Mouse (Mus musculus) midbrain, embryonic 14.5 days (tissue): ENCODE data around the gene Cdc42se2. TPM values are rescaled to one million over a fixed set of nuclear protein-coding genes. Genes with fewer than 3 reads are reported as not detected.

Experiments
- ATAC-seq: fragments of 200-750 bp; cut with Nextera tagmentation; 2 replicates; pipeline ENCODE4 v1.8.0; 2017; ENCODE audit warnings: moderate number of reproducible peaks, moderate library complexity; ENCODE audit not compliant: low FRiP score, low TSS enrichment
- DNase-seq: peaks from one replicate; pipeline ENCODE4 v3.0.0-alpha.2; 2015
- H3K27ac ChIP-seq: fragments of 300-500 bp; sonication (generic); replicated peaks from 2 replicates; pipeline ENCODE4 v1.5.1; 2014; ENCODE audit warnings: mild to moderate bottlenecking, low read depth, low read length, moderate library complexity
- H3K27me3 ChIP-seq: fragments of 300-500 bp; sonication (generic); 2 replicates; pipeline ENCODE4 v1.6.1; 2014; ENCODE audit warnings: low read length, control low read depth, mixed read lengths; ENCODE audit not compliant: control insufficient read depth, insufficient read depth
- H3K36me3 ChIP-seq: fragments of 300-500 bp; sonication (generic); 2 replicates; pipeline ENCODE4 v1.6.1; 2014; ENCODE audit warnings: low read length, control low read depth; ENCODE audit not compliant: control insufficient read depth, insufficient read depth
- H3K4me1 ChIP-seq: fragments of 300-500 bp; sonication (generic); 2 replicates; pipeline ENCODE4 v1.6.1; 2014; ENCODE audit warnings: mild to moderate bottlenecking, antibody characterized with exemption, low read length, control low read depth; ENCODE audit not compliant: control insufficient read depth, insufficient read depth
- H3K4me2 ChIP-seq: fragments of 300-500 bp; sonication (generic); 2 replicates; pipeline ENCODE4 v1.6.1; 2014; ENCODE audit warnings: mild to moderate bottlenecking, low read length, moderate library complexity
- H3K4me3 ChIP-seq: fragments of 300-500 bp; sonication (generic); replicated peaks from 2 replicates; pipeline ENCODE4 v1.5.1; 2014; ENCODE audit warnings: low read depth, low read length
- H3K9ac ChIP-seq: fragments of 300-500 bp; sonication (generic); replicated peaks from 2 replicates; pipeline ENCODE4 v1.6.1; 2014; ENCODE audit warnings: mild to moderate bottlenecking, low read length, moderate library complexity
- H3K9me3 ChIP-seq: fragments of 300-500 bp; sonication (generic); 2 replicates; pipeline ENCODE4 v1.6.1; 2016; ENCODE audit warnings: low read length, control low read depth, mixed read lengths; ENCODE audit not compliant: control insufficient read depth
- WGBS: fragments of 180-500 bp; shearing (Covaris S2); extraction: QIAGEN DNeasy Blood & Tissue Kit; methylation state at CpG from one replicate; pipeline ENCODE4 v1.1.7; 2014; 5-methylcytosine and 5-hydroxymethylcytosine counted together
- polyA plus RNA-seq: library from polyadenylated mRNA; unstranded; fragments of >200 nt; fragmentation: Nextera tagmentation; extraction: Ambion mirVana; gene quantifications from 2 replicates; pipeline ENCODE4 v1.2.1, GENCODE M21; 2014

Gene Cdc42se2
- 147 and 201 TPM in 2 replicates for polyA plus RNA-seq

DNA sequence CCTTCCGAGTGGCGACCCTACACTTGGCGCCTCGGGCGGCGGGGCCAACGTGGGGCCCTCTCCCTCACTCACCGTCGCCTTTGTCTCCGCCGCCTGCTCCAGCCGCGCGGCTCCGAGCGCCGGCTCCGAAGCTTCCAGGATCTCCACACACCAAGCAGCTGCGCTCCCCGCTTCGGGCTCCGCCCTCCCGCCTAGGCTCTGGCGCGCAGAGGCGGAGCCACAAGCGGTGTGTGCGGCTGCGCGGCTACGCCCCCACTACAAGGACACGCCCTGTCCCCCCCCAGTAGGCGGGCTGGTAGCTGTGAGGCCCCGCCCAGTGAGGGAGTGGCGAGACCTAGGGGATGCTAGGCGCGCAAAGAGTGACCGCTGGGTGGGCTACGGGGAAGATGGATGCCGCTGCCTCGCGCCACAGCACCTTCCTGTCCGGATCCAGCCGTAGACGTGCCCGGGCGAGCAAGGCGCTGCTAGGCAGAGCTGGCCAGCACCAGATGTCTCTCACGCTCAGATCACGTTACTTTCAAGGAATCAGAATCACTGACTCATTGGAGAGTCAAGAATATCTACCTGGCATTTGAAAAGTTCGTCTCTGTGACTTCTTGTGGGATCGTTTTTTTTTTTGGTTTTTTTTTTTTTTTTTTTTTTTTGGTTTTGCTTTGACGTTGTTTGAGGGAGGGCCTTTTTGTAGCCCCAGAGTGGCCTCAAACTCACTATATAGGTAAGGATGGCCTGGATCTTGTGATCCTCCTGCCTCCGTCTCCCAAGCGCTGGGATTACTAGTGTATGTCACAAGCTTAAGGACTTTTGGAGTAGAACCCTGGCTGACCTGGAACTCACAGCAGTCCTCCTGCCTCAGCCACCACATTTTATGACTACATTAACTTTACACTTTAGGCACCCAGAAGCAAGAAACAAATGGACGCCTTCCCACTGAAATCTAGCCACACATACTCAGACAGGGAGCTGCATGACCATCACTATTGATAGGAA lies at the start of gene Cdc42se2:
Cdc42se2 (minus strand) TSS at position 188 of the 987 bp plus-strand sequence.
- Histone ChIP-seq H3K4me3 (peak within 1 kb of the TSS; percentile 98), H3K36me3 (no peaks in the 10 kb centered on the region), H3K4me2 (peak within 1 kb of the TSS; percentile 75), H3K4me1 (peaks cover 21% of the 10 kb centered on the region), H3K27ac (peak within 1 kb of the TSS; percentile 98), H3K27me3 (no peaks in the 10 kb centered on the region), H3K9ac (peak within 1 kb of the TSS; percentile 91), H3K9me3 (no peaks in the 10 kb centered on the region)
- 4% methylated on average over 53 of the region's 56 CpGs for WGBS
- ATAC-seq (peak; percentile 99), DNase-seq (peak; percentile 99)

DNA sequence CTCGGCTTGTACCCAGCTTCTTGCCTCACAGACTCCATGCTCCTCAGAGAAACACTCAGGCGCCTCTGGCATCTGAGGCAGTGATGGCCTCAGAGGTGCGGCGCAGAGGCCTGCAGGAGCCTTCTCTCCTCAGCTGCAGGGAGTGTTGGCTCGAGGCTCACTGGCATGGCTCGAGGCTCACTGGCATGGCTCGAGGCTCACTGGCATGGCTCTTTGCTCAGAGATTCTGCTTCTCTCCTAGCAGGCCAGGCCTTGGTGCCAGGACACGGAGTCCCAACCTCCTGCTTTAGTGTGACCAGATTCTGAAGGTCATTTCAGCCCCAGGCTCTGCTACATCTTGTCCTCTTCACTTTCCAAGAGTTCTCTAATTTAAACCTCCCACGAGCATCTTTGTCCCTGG lies 48.6 kb upstream of the Cdc42se2 start:
- Histone ChIP-seq H3K9ac (no peak overlapping the region), H3K27ac (no peak overlapping the region), H3K9me3 (no peaks in the 10 kb centered on the region), H3K36me3 (no peaks in the 10 kb centered on the region), H3K27me3 (no peaks in the 10 kb centered on the region), H3K4me3 (no peak overlapping the region), H3K4me1 (no peaks in the 10 kb centered on the region), H3K4me2 (no peak overlapping the region)
- DNase-seq, result no peak
- no peak for ATAC-seq
- WGBS, result 83% methylated on average over 9 of the region's 9 CpGs

DNA sequence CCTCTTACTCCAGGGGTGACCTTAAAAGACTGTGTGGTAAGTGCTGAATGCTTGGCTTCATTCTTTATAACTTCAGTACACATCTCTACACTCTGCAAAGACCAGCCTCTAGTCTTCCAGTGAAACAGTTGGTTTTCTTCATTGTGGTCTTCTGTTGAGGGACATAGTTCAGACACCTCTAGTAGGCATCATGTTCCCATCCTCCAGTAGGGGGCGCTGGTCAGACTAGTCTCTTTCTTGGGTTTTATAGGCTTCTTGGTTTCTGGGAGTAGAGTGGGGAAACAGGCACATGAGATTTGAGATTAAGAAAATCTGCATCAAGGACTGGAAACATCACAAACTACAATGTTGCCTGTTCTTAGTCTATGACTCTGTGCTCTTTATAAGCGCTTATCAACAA lies 47.1 kb upstream of the Cdc42se2 start:
- DNase-seq (no peak), ATAC-seq (no peak)
- Histone ChIP-seq H3K9ac (no peak overlapping the region), H3K4me3 (no peak overlapping the region), H3K27me3 (no peaks in the 10 kb centered on the region), H3K27ac (no peak overlapping the region), H3K4me1 (no peaks in the 10 kb centered on the region), H3K4me2 (no peak overlapping the region), H3K9me3 (no peaks in the 10 kb centered on the region), H3K36me3 (no peaks in the 10 kb centered on the region)
- 61% methylated on average over 2 of the region's 2 CpGs for WGBS

DNA sequence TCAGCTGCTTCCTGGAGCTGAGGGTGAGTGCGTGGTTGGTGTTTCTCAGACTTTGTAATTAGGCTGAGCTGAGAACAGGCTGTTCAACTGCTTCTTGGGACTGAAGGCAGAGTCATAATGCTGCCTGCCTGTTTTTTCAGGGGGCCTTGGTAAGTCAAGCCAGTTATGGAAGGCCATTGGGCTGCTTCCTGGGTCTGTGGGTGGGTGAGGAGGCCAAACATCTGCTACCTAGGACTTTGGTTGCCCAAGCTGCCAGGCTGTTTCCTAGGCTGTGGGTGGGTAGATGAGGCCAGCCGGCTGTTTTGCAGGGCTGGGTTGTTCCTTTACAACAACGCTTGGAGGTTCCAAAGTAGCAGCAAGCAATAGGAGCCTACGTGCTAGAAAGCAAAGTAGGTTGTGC lies 46.4 kb upstream of the Cdc42se2 start:
- no peak overlapping the region for H3K9ac ChIP-seq
- H3K4me2 ChIP-seq, result no peak overlapping the region
- no peaks in the 10 kb centered on the region for H3K4me1 ChIP-seq
- no peak for DNase-seq
- H3K4me3 ChIP-seq, result no peak overlapping the region
- no peaks in the 10 kb centered on the region for H3K36me3 ChIP-seq
- WGBS, result 98% methylated on average over 4 of the region's 4 CpGs
- no peak overlapping the region for H3K27ac ChIP-seq
- no peaks in the 10 kb centered on the region for H3K9me3 ChIP-seq
- no peak for ATAC-seq
- H3K27me3 ChIP-seq, result no peaks in the 10 kb centered on the region

DNA sequence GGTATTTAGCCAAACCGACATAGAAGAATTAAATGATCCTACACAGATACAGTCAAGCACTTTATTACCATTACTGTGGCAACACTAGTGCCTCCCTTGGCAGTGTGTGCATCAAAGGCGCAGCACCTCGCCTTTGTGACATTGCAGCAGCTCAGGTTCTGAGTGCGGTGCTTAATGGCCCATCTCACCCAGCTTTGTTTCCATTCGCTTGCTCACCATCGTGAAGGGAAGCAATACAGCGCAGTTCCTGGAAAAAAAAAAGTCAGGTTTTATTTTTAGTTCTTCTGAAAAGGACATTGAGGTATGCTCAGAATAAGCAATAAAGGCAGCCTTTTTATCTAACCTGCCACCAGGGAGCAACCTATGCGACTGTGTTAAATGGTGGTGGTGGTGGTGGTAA lies 39.3 kb upstream of the Cdc42se2 start:
- ATAC-seq (no peak), DNase-seq (no peak)
- Histone ChIP-seq H3K9me3 (no peaks in the 10 kb centered on the region), H3K9ac (no peak overlapping the region), H3K27ac (no peak overlapping the region), H3K4me1 (no peaks in the 10 kb centered on the region), H3K4me2 (no peak overlapping the region), H3K27me3 (no peaks in the 10 kb centered on the region), H3K4me3 (no peak overlapping the region), H3K36me3 (no peaks in the 10 kb centered on the region)
- WGBS, result 94% methylated on average over 8 of the region's 8 CpGs

DNA sequence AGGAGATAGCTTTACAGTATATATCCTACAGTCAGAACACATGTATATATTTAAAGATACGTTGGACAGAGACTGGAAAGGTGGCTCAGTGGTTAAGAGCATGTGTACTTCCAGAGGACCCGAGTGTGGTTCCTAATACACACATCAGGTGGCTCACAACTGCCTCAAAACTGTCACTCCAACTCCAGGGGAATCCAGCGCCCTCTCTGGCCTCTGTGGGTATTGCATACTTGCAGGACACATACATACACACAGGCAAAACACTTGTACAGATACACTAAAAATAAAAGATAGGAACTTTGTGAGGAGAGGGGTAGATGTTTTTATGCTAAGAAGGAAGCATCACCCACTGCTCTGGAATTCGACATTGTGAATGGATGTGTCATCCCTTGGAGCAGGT lies 38.3 kb upstream of the Cdc42se2 start:
- Histone ChIP-seq H3K4me1 (no peaks in the 10 kb centered on the region), H3K4me2 (no peak overlapping the region), H3K27ac (no peak overlapping the region), H3K4me3 (no peak overlapping the region), H3K27me3 (no peaks in the 10 kb centered on the region), H3K36me3 (no peaks in the 10 kb centered on the region), H3K9ac (no peak overlapping the region), H3K9me3 (no peaks in the 10 kb centered on the region)
- 85% methylated on average over 4 of the region's 4 CpGs for WGBS
- ATAC-seq, result no peak
- DNase-seq, result no peak

DNA sequence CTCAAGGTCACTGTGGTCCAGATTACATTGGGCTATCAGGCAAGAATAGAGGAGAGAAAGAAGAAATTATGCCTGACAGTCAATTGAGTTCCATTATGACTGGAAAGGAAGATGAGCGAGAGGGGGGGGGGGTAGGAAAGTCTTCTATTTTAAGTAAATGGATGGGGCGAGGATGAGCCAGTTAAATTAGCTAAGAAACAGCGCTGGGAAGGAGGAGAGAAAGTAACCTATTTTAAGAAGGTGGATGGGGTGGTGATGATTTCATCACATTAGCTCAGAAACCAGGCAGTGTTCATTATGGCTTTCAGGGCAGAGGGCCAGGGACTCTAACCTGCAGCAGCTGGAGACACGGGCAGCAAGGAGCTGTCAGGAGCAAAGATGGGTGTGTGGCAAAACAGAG lies 36.0 kb upstream of the Cdc42se2 start:
- Histone ChIP-seq H3K9ac (no peak overlapping the region), H3K4me1 (no peaks in the 10 kb centered on the region), H3K36me3 (no peaks in the 10 kb centered on the region), H3K4me2 (no peak overlapping the region), H3K27me3 (no peaks in the 10 kb centered on the region), H3K9me3 (no peaks in the 10 kb centered on the region), H3K4me3 (no peak overlapping the region), H3K27ac (no peak overlapping the region)
- no peak for ATAC-seq
- DNase-seq, result no peak
- 92% methylated on average over 4 of the region's 4 CpGs for WGBS

DNA sequence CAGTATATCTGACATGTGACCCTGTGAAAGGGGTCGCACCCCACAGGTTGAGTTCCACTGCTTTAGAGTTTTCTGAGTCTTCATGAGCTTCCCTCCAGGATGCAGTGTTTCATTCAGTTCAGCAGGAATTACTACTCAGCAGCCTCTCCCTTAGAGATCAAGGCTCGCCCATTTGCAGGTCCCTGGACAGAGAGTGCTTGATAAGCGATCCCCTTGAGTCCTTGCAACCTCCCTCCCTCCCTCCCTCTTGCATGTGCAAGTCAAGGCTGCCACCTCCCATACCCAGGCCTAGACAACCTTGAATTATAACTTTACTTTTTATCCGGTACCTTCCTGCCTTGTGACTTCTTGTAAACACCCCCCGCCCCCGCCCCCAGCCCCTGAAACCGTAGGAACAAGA lies 32.0 kb upstream of the Cdc42se2 start:
- 70% methylated on average over 7 of the region's 7 CpGs for WGBS
- H3K27me3 ChIP-seq, result no peaks in the 10 kb centered on the region
- DNase-seq, result no peak
- ATAC-seq, result no peak
- H3K36me3 ChIP-seq, result no peaks in the 10 kb centered on the region
- no peak overlapping the region for H3K9ac ChIP-seq
- H3K27ac ChIP-seq, result no peak overlapping the region
- H3K4me1 ChIP-seq, result 0 out of 2 replicates have a peak, but pooled peaks cover 3% of the 10 kb centered on the region
- no peak overlapping the region for H3K4me3 ChIP-seq
- no peaks in the 10 kb centered on the region for H3K9me3 ChIP-seq
- no peak overlapping the region for H3K4me2 ChIP-seq

DNA sequence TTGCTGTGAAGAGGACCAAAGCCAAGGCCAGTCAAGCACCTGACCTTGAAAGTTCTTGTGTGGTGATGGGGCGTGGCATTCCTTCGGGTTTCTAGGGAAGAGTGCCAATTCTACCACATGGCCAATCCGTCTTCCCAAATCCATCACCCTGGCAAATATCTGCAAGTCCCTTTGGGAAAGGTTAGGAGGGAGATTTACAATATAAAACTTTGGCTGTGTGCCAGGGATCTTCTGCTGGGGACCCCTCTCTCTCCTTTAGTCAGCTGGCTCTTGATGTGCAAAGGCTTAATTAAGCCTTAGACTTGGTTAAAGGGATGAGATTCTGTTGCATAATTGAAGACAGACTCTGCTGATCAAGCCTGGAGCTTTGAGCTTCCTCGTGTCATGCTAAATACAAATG lies 30.0 kb upstream of the Cdc42se2 start:
- no peak for ATAC-seq

More for the DNA sequence above, 30.0 kb upstream of the Cdc42se2 start:
- Histone ChIP-seq H3K4me3 (no peak overlapping the region), H3K9ac (no peak overlapping the region), H3K4me1 (peaks cover 10% of the 10 kb centered on the region), H3K27ac (no peak overlapping the region), H3K4me2 (no peak overlapping the region), H3K27me3 (no peaks in the 10 kb centered on the region), H3K9me3 (no peaks in the 10 kb centered on the region), H3K36me3 (no peaks in the 10 kb centered on the region)
- WGBS, result 52% methylated on average over 4 of the region's 4 CpGs
- peak; percentile 52 for DNase-seq
